Mouse (Mus musculus) CH12.LX (cell line): ENCODE data around the gene Ccl22. TPM values are rescaled to one million over a fixed set of nuclear protein-coding genes. Genes with fewer than 3 reads are reported as not detected.

Experiments
- DNase-seq: peaks from one replicate; pipeline ENCODE4 v3.0.0-alpha.2; 2013; ENCODE audit errors: extremely low read depth
- H3K27ac ChIP-seq: 2 replicates; pipeline ENCODE4 v1.5.1; 2012; ENCODE audit warnings: low read depth, mild to moderate bottlenecking, control low read depth, moderate library complexity; ENCODE audit not compliant: insufficient read depth
- H3K27me3 ChIP-seq: replicated peaks from 2 replicates; pipeline ENCODE3; 2012; ENCODE audit warnings: inconsistent platforms
- H3K36me3 ChIP-seq, 2 experiments: replicated peaks in 1 of 2; 2 replicates each; pipeline versions ENCODE3 to v1.6.1; 2012; ENCODE audit warnings: inconsistent platforms in 1 of 2, low read length in 1 of 2, mild to moderate bottlenecking in 1 of 2, mixed read lengths in 1 of 2, moderate library complexity in 1 of 2; ENCODE audit not compliant: control insufficient read depth in 1 of 2, insufficient read depth in 1 of 2
- H3K4me1 ChIP-seq, 2 experiments: 2 replicates each; pipeline ENCODE4 v1.6.1; 2012; ENCODE audit warnings: inconsistent platforms in 1 of 2, moderate library complexity in 1 of 2; ENCODE audit not compliant: insufficient read depth in 2 of 2, control insufficient read depth in 1 of 2
- H3K4me2 ChIP-seq: 2 replicates; pipeline ENCODE4 v1.6.1; 2012; ENCODE audit warnings: low read depth, mild to moderate bottlenecking, control low read depth; ENCODE audit not compliant: poor library complexity, insufficient read depth, severe bottlenecking
- H3K4me3 ChIP-seq, 3 experiments: fragments of 150-350 bp in 1 of 3; sonication (generic) in 1 of 3; replicated peaks in 1 of 3; 2 replicates each; pipeline versions ENCODE3 to v1.5.1; 2011 to 2012; ENCODE audit warnings: low read depth in 2 of 3, low read length in 2 of 3, mild to moderate bottlenecking in 2 of 3, moderate library complexity in 2 of 3, control low read depth in 1 of 3, improper control_type of control experiment in 1 of 3, inconsistent platforms in 1 of 3, mixed read lengths in 1 of 3; ENCODE audit not compliant: poor library complexity in 1 of 3
- H3K79me2 ChIP-seq: replicated peaks from 2 replicates; pipeline ENCODE4 v1.6.1; 2012; ENCODE audit warnings: mild to moderate bottlenecking, moderate library complexity; ENCODE audit not compliant: control insufficient read depth, poor library complexity, insufficient read depth, severe bottlenecking; ENCODE audit errors: extremely low read depth
- H3K9ac ChIP-seq: 2 replicates; pipeline ENCODE4 v1.6.1; 2012; ENCODE audit warnings: low read depth, mild to moderate bottlenecking, control low read depth, moderate library complexity; ENCODE audit not compliant: insufficient read depth
- H3K9me3 ChIP-seq: replicated peaks from 2 replicates; pipeline ENCODE3; 2012; ENCODE audit warnings: low read length, inconsistent platforms, mixed read lengths
- BHLHE40 ChIP-seq: IDR thresholded peaks from 2 replicates; pipeline ENCODE4 v1.6.1; 2011; ENCODE audit warnings: mild to moderate bottlenecking, low read depth, low read length, improper control_type of control experiment
- CHD1 ChIP-seq: IDR thresholded peaks from 2 replicates; pipeline ENCODE4 v1.6.1; 2012; ENCODE audit warnings: low read depth, low read length, improper control_type of control experiment, inconsistent platforms
- CHD2 ChIP-seq: IDR thresholded peaks from 2 replicates; pipeline ENCODE4 v1.6.1; 2011; ENCODE audit warnings: low read length, improper control_type of control experiment
- CTCF ChIP-seq, 2 experiments: IDR thresholded peaks in 1 of 2; conservative IDR thresholded peaks in 1 of 2; 2 replicates each; pipeline ENCODE4 v1.5.1; 2011 to 2012; ENCODE audit warnings: low read depth in 2 of 2, low read length in 2 of 2, improper control_type of control experiment in 1 of 2, inconsistent platforms in 1 of 2, mild to moderate bottlenecking in 1 of 2, moderate library complexity in 1 of 2
- E2F4 ChIP-seq: IDR thresholded peaks from 2 replicates; pipeline ENCODE4 v1.6.1; 2011; ENCODE audit warnings: low read depth, low read length, improper control_type of control experiment; ENCODE audit not compliant: insufficient replicate concordance
- ELF1 ChIP-seq: IDR thresholded peaks from 2 replicates; pipeline ENCODE4 v1.6.1; 2014; ENCODE audit warnings: low read depth, mild to moderate bottlenecking, inconsistent platforms, low read length, improper control_type of control experiment
- EP300 ChIP-seq: IDR thresholded peaks from 2 replicates; pipeline ENCODE4 v1.6.1; 2011; ENCODE audit warnings: low read length, improper control_type of control experiment
- ETS1 ChIP-seq: conservative IDR thresholded peaks from 2 replicates; pipeline ENCODE4 v1.6.1; 2012; ENCODE audit warnings: low read depth, mild to moderate bottlenecking, inconsistent platforms, low read length, improper control_type of control experiment, moderate library complexity
- GABPA ChIP-seq: IDR thresholded peaks from 2 replicates; pipeline ENCODE4 v1.6.1; 2012; ENCODE audit warnings: low read depth, low read length, improper control_type of control experiment, inconsistent platforms; ENCODE audit not compliant: insufficient replicate concordance
- HCFC1 ChIP-seq: IDR thresholded peaks from 2 replicates; pipeline ENCODE4 v1.6.1; 2012; ENCODE audit warnings: low read depth, mild to moderate bottlenecking, inconsistent platforms, low read length, improper control_type of control experiment
- IRF4 ChIP-seq: IDR thresholded peaks from 2 replicates; pipeline ENCODE4 v1.6.1; 2014; ENCODE audit warnings: low read depth, mild to moderate bottlenecking, inconsistent platforms, low read length, improper control_type of control experiment
- JUN ChIP-seq: IDR thresholded peaks from 2 replicates; pipeline ENCODE4 v1.6.1; 2011; ENCODE audit warnings: low read depth, mild to moderate bottlenecking, low read length, improper control_type of control experiment, moderate library complexity; ENCODE audit not compliant: insufficient read depth
- JUND ChIP-seq: conservative IDR thresholded peaks from 2 replicates; pipeline ENCODE4 v1.6.1; 2011; ENCODE audit warnings: low read depth, low read length, improper control_type of control experiment
- KAT2A ChIP-seq: IDR thresholded peaks from 2 replicates; pipeline ENCODE4 v1.6.1; 2012; ENCODE audit warnings: low read length, improper control_type of control experiment, inconsistent platforms; ENCODE audit not compliant: insufficient replicate concordance
- MAFK ChIP-seq: IDR thresholded peaks from 2 replicates; pipeline ENCODE4 v1.6.1; 2011; ENCODE audit warnings: low read length, improper control_type of control experiment; ENCODE audit not compliant: insufficient replicate concordance
- MAX ChIP-seq: IDR thresholded peaks from 2 replicates; pipeline ENCODE4 v1.6.1; 2011; ENCODE audit warnings: low read length, improper control_type of control experiment
- MAZ ChIP-seq: IDR thresholded peaks from 2 replicates; pipeline ENCODE4 v1.6.1; 2012; ENCODE audit warnings: low read depth, mild to moderate bottlenecking, inconsistent platforms, low read length, improper control_type of control experiment, moderate library complexity
- MEF2A ChIP-seq: IDR thresholded peaks from 2 replicates; pipeline ENCODE4 v1.6.1; 2014; ENCODE audit warnings: low read depth, mild to moderate bottlenecking, inconsistent platforms, low read length, improper control_type of control experiment, borderline replicate concordance
- MXI1 ChIP-seq: IDR thresholded peaks from 2 replicates; pipeline ENCODE4 v1.6.1; 2011; ENCODE audit warnings: mild to moderate bottlenecking, low read depth, low read length, improper control_type of control experiment
- MYC ChIP-seq: IDR thresholded peaks from 2 replicates; pipeline ENCODE4 v1.6.1; 2011; ENCODE audit warnings: low read depth, mild to moderate bottlenecking, improper control_type of control experiment, low read length
- NELFE ChIP-seq: IDR thresholded peaks from 2 replicates; pipeline ENCODE4 v1.6.1; 2011; ENCODE audit warnings: low read depth, low read length, improper control_type of control experiment
- NRF1 ChIP-seq: IDR thresholded peaks from 2 replicates; pipeline ENCODE4 v1.6.1; 2014; ENCODE audit warnings: low read depth, mild to moderate bottlenecking, inconsistent platforms, low read length, improper control_type of control experiment, moderate library complexity
- PAX5 ChIP-seq: IDR thresholded peaks from 2 replicates; pipeline ENCODE4 v1.6.1; 2012; ENCODE audit warnings: low read length, inconsistent platforms, mixed read lengths
- POLR2A ChIP-seq: IDR thresholded peaks from 2 replicates; pipeline ENCODE4 v1.6.1; 2011; ENCODE audit warnings: low read depth, mild to moderate bottlenecking, improper control_type of control experiment, low read length
- POLR2AphosphoS2 ChIP-seq: IDR thresholded peaks from 2 replicates; pipeline ENCODE4 v1.6.1; 2011; ENCODE audit warnings: low read depth, low read length, improper control_type of control experiment
- RAD21 ChIP-seq: IDR thresholded peaks from 2 replicates; pipeline ENCODE4 v1.6.1; 2011; ENCODE audit warnings: low read depth, mild to moderate bottlenecking, low read length, improper control_type of control experiment, moderate library complexity
- RCOR1 ChIP-seq: conservative IDR thresholded peaks from 2 replicates; pipeline ENCODE4 v1.6.1; 2012; ENCODE audit warnings: low read depth, mild to moderate bottlenecking, inconsistent platforms, low read length, improper control_type of control experiment
- SIN3A ChIP-seq: IDR thresholded peaks from 2 replicates; pipeline ENCODE4 v1.6.1; 2012; ENCODE audit warnings: low read length, improper control_type of control experiment, inconsistent platforms
- SMC3 ChIP-seq: IDR thresholded peaks from 2 replicates; pipeline ENCODE4 v1.6.1; 2011; ENCODE audit warnings: low read depth, low read length, improper control_type of control experiment
- TBP ChIP-seq: conservative IDR thresholded peaks from 2 replicates; pipeline ENCODE4 v1.6.1; 2011; ENCODE audit warnings: low read depth, low read length, improper control_type of control experiment
- TCF12 ChIP-seq: IDR thresholded peaks from 2 replicates; pipeline ENCODE4 v1.6.1; 2014; ENCODE audit warnings: low read depth, mild to moderate bottlenecking, inconsistent platforms, low read length, improper control_type of control experiment
- UBTF ChIP-seq: IDR thresholded peaks from 2 replicates; pipeline ENCODE4 v1.6.1; 2012; ENCODE audit warnings: low read depth, mild to moderate bottlenecking, inconsistent platforms, low read length, improper control_type of control experiment, moderate library complexity
- USF1 ChIP-seq: IDR thresholded peaks from 2 replicates; pipeline ENCODE4 v1.6.1; 2014; ENCODE audit warnings: low read depth, mild to moderate bottlenecking, inconsistent platforms, low read length, improper control_type of control experiment
- USF2 ChIP-seq: conservative IDR thresholded peaks from 2 replicates; pipeline ENCODE4 v1.6.1; 2011; ENCODE audit warnings: low read depth, low read length, improper control_type of control experiment
- ZC3H11A ChIP-seq: IDR thresholded peaks from 2 replicates; pipeline ENCODE4 v1.6.1; 2012; ENCODE audit warnings: low read depth, mild to moderate bottlenecking, inconsistent platforms, low read length, improper control_type of control experiment
- ZKSCAN1 ChIP-seq: IDR thresholded peaks from 2 replicates; pipeline ENCODE4 v1.6.1; 2012; ENCODE audit warnings: low read depth, inconsistent platforms, low read length, improper control_type of control experiment, borderline replicate concordance
- ZMIZ1 ChIP-seq: IDR thresholded peaks from 2 replicates; pipeline ENCODE4 v1.6.1; 2012; ENCODE audit warnings: low read depth, mild to moderate bottlenecking, inconsistent platforms, low read length, improper control_type of control experiment
- ZNF384 ChIP-seq: IDR thresholded peaks from 2 replicates; pipeline ENCODE4 v1.6.1; 2012; ENCODE audit warnings: low read depth, low read length, improper control_type of control experiment, inconsistent platforms
- dilution Hi-C: fragments of 300-500 bp; cut with MboI; formaldehyde crosslinking; loops from 2 replicates; pipeline ENCODE4 v1.14.3; 2020; ENCODE audit warnings: low sequenced_read_pairs; ENCODE audit not compliant: extremely low pct_unique_long_range_greater_than_20kb, extremely low pct_ligation_motif_present
- in situ Hi-C: fragments of 300-500 bp; cut with MboI; formaldehyde crosslinking; loops from 3 replicates; pipeline ENCODE4 v1.14.3; 2019; ENCODE audit warnings: low sequenced_read_pairs, low pct_ligation_motif_present, low pct_unique_long_range_greater_than_20kb, mixed read lengths
- polyA plus RNA-seq: library from polyadenylated mRNA; unstranded; fragments of >175 nt; gene quantifications from 2 replicates; pipeline ENCODE4 v1.2.1, GENCODE M21; 2012; ENCODE audit warnings: low read depth; ENCODE audit not compliant: insufficient read length
- total RNA-seq, 2 experiments: library from RNA; depleted of rRNA; stranded (reverse); fragments of 300-350 nt in 1 of 2; fragments of >200 nt in 1 of 2; gene quantifications; 2 replicates each; pipeline ENCODE4 v1.2.3; 2012 to 2014

The Ccl22 gene
- total RNA-seq (2012; rRNA removed), result 1,648 and 3,114 TPM in 2 replicates
- total RNA-seq (2014; rRNA removed), result 1,111 and 1,396 TPM in 2 replicates
- 4,019 and 4,546 TPM in 2 replicates for polyA plus RNA-seq

GRCm38 (mm10) chr8:94745476-94746184 is at the start of gene Ccl22:
Gene Ccl22, plus strand, starts transcription at chr8:94745590.
- TF ChIP-seq ZNF384, result no peak
- TF ChIP-seq BHLHE40, result peak; percentile 52
- peak; percentile 96 for TF ChIP-seq POLR2AphosphoS2
- peak; percentile 76; the same call in 1 of the 2 replicates for TF ChIP-seq TCF12
- no peak for TF ChIP-seq ZC3H11A
- no peak for TF ChIP-seq ZKSCAN1
- 0 out of 2 replicates have a peak, but pooled peaks have one; percentile 58 for TF ChIP-seq UBTF
- no peak for TF ChIP-seq E2F4
- peak; percentile 88 for TF ChIP-seq IRF4
- TF ChIP-seq JUND, result no peak
- TF ChIP-seq ZMIZ1, result peak; percentile 99
- TF ChIP-seq MAX, result peak; percentile 57; the same call in 1 of the 2 replicates
- peak; percentile 97 for TF ChIP-seq TBP
- no peak for TF ChIP-seq PAX5
- no peak for TF ChIP-seq MYC
- TF ChIP-seq ELF1, result 0 out of 2 replicates have a peak, but pooled peaks have one; percentile 15
- peak; percentile 92 for TF ChIP-seq SIN3A
- TF ChIP-seq CHD2, result no peak
- TF ChIP-seq USF1, result no peak
- peak; percentile 76 for TF ChIP-seq EP300
- peak; percentile 90 for TF ChIP-seq ETS1
- no peak for TF ChIP-seq HCFC1
- TF ChIP-seq MXI1, result peak; percentile 17; the same call in 1 of the 2 replicates
- peak; percentile 37; the same call in 1 of the 2 replicates for TF ChIP-seq MAZ
- TF ChIP-seq POLR2A, result peak; percentile 81
- TF ChIP-seq CTCF (conservative IDR thresholded peaks at IDR 0.05 in 1 of 2, IDR thresholded peaks at IDR 0.05 in 1 of 2; ENCODE audit: low read depth in 2 of 2, low read length in 2 of 2), result no peak
- no peak for TF ChIP-seq NRF1
- no peak for TF ChIP-seq GABPA
- TF ChIP-seq SMC3, result no peak; the same call in 1 of the 2 replicates
- no peak for TF ChIP-seq MAFK
- peak; percentile 77 for TF ChIP-seq NELFE
- peak; percentile 65; the same call in 1 of the 2 replicates for TF ChIP-seq CHD1
- TF ChIP-seq RCOR1, result peak; percentile 60; the same call in 1 of the 2 replicates
- TF ChIP-seq MEF2A, result peak; percentile 88
- TF ChIP-seq RAD21, result no peak
- TF ChIP-seq KAT2A, result no peak
- TF ChIP-seq USF2, result no peak
- TF ChIP-seq JUN, result no peak; the same call in 1 of the 2 replicates
- dilution Hi-C loops (no loop called here), in situ Hi-C loops (no loop called here)
- H3K4me1 ChIP-seq, result peaks cover 25 to 70% of the 10 kb centered on the region in 2 experiments
- H3K79me2 ChIP-seq, result peaks cover 25% of the 10 kb centered on the region
- peak; percentile 81 for DNase-seq
- no peaks in the 10 kb centered on the region for H3K27me3 ChIP-seq
- peak within 1 kb of the TSS; percentile 96 for H3K27ac ChIP-seq
- peaks cover 3% of the 10 kb centered on the region for H3K9me3 ChIP-seq
- peak within 1 kb of the TSS; percentile 92 for H3K9ac ChIP-seq
- H3K36me3 ChIP-seq, result peaks cover 41 to 50% of the 10 kb centered on the region in 2 experiments
- H3K4me3 ChIP-seq, result peak within 1 kb of the TSS; percentile 63 to 82 (median 76)
- H3K4me2 ChIP-seq, result peak within 1 kb of the TSS; percentile 85
